Mouse (Mus musculus): ENCODE measurements at regions not wholly inside any gene's neighbourhood (a gene's known extent, or its start where the extent isn't known, plus 50 kb on each side); places are given as distances from the start of the nearest gene placed in this dataset.
A peak's percentile ranks its signal among the peaks of the same experiment; 100 is the strongest.

- 0 out of 2 replicates have a peak overlapping the region, but pooled peaks have one; percentile 16 for H3K4me2 ChIP-seq
- H3K36me3 ChIP-seq (replicated peaks), result no peaks in the 10 kb centered on the region
- H3K27me3 ChIP-seq (replicated peaks), result no peaks in the 10 kb centered on the region
- H3K9me3 ChIP-seq, result no peaks in the 10 kb centered on the region
- H3K9ac ChIP-seq, result no peak overlapping the region
- H3K27ac ChIP-seq, result no peak overlapping the region
- WGBS, result 20% methylated on average over 9 of the region's 9 CpGs
- no peak overlapping the region for H3K4me3 ChIP-seq
- ATAC-seq (replicated peaks), result peak; percentile 77
- H3K4me1 ChIP-seq, result peaks cover 7% of the 10 kb centered on the region; the same call in 1 of the 2 replicates
Measured at GRCm38 (mm10) chr1:151096079-151096478, 86.3 kb upstream of the Gm47985 start.

DNA sequence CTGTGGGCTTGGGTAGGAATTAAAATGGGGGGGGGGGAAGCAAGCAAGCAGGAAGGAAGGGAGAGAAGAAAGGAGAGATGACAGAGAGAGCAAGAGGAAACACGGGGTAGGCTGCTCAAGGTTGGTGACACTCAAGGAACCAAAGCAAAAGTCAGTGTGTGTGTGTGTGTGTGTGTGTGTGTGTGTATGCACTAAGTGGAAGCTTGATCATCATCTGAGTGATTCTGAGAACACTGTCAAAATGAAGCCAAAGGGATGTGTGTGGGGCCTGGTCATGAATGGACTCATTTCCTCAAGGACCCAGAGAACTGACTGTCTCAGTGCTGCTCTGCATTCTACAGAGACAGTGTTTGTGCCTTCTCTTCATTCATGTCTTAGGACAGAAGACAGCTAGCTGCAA is 84.8 kb upstream of the Gm47985 start:
- Histone ChIP-seq H3K36me3 (replicated peaks) (no peaks in the 10 kb centered on the region), H3K27ac (no peak overlapping the region), H3K27me3 (replicated peaks) (no peaks in the 10 kb centered on the region), H3K4me1 (peaks cover 7% of the 10 kb centered on the region; the same call in 1 of the 2 replicates), H3K4me3 (no peak overlapping the region), H3K4me2 (no peak overlapping the region), H3K9ac (no peak overlapping the region), H3K9me3 (no peaks in the 10 kb centered on the region)
- ATAC-seq (replicated peaks), result no peak
- 85% methylated on average over 1 of the region's 1 CpGs for WGBS

GRCm38 (mm10) chr1:151098763-151099162 is 83.6 kb upstream of the Gm47985 start:
- no peak overlapping the region for H3K4me3 ChIP-seq
- WGBS, result 93% methylated on average over 1 of the region's 1 CpGs
- H3K27ac ChIP-seq, result no peak overlapping the region
- no peaks in the 10 kb centered on the region for H3K27me3 ChIP-seq (replicated peaks)
- no peak overlapping the region for H3K4me2 ChIP-seq
- no peak for ATAC-seq (replicated peaks)
- H3K9me3 ChIP-seq, result no peaks in the 10 kb centered on the region
- H3K9ac ChIP-seq, result no peak overlapping the region
- peaks cover 7% of the 10 kb centered on the region; the same call in 1 of the 2 replicates for H3K4me1 ChIP-seq
- no peaks in the 10 kb centered on the region for H3K36me3 ChIP-seq (replicated peaks)

DNA sequence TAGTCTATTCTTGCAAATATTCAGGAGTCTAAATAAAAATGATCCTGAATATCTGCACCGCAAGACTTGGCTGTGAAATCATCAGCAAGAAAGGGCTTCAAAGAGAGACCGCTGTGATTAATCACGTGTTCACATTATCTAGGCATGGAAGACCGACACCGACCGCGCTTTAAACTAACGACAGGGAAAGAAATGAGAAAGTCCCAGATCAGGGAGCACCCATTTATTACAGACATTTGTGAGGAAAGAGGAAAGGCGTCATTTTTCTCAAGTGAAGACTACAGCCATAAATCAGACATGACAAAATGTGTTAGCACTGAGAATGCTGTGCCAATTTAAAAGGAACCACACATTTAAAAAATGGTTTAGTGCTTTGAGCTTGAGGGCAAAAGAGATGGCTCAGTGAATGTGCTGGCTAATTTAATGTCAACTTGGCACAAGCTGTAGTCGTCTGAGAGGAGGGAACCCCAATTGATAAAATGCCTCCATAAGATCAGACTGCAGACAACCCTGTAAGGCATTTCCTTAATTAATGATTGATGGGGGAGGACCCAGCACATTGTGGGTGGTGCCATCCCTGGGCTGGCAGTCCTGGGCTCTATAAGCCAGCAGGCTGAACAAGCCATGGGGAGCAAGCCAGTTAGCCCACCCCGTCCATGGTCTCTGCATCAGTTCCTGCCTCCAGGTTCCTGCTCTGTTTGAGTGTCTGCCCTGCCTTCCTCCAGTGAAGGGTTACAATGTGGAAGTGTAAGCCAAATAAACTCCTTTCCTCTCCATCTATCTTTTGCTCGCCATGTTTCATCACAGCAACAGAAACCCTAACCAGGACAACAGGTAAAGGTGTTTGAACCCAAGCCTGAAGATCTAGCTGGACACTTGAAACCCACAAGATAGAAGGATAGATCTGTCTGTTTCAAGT is 81.5 kb upstream of the Gm47985 start:
- Histone ChIP-seq H3K27ac (no peak overlapping the region), H3K4me1 (peaks cover 4% of the 10 kb centered on the region; the same call in 1 of the 2 replicates), H3K9ac (no peak overlapping the region), H3K9me3 (no peaks in the 10 kb centered on the region), H3K4me3 (no peak overlapping the region), H3K36me3 (replicated peaks) (no peaks in the 10 kb centered on the region), H3K4me2 (no peak overlapping the region), H3K27me3 (replicated peaks) (no peaks in the 10 kb centered on the region)
- WGBS, result 81% methylated on average over 12 of the region's 12 CpGs
- ATAC-seq (replicated peaks), result no peak

GRCm38 (mm10) chr1:151101516-151101915 is 80.8 kb upstream of the Gm47985 start:
- H3K9ac ChIP-seq, result no peak overlapping the region
- H3K4me2 ChIP-seq, result no peak overlapping the region
- 84% methylated on average over 1 of the region's 1 CpGs for WGBS
- H3K4me1 ChIP-seq, result no peaks in the 10 kb centered on the region
- no peaks in the 10 kb centered on the region for H3K36me3 ChIP-seq (replicated peaks)
- no peak for ATAC-seq (replicated peaks)
- no peak overlapping the region for H3K27ac ChIP-seq
- H3K4me3 ChIP-seq, result no peak overlapping the region
- no peaks in the 10 kb centered on the region for H3K9me3 ChIP-seq
- no peaks in the 10 kb centered on the region for H3K27me3 ChIP-seq (replicated peaks)

DNA sequence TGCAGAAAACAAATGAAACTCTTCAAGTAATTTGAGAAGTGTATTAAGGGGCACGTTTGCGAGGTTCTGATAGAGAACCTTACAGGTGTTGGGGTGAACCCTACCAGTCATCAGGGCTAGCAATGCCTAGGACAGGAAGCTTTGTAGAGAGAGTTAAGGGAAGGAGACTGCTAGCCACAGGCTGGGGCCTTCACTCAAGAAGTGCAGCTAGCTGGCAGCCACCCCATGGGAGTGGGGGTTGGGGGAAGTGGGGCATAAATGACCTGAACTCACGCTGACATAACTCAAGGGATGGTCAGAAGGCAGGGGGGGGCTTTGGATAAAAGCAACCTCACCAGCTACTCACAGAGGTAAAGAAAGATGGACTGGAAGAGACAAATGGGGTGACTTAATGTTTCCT is 80.3 kb upstream of the Gm47985 start:
- no peaks in the 10 kb centered on the region for H3K27me3 ChIP-seq (replicated peaks)
- H3K36me3 ChIP-seq (replicated peaks), result no peaks in the 10 kb centered on the region
- no peak overlapping the region for H3K9ac ChIP-seq
- no peaks in the 10 kb centered on the region for H3K9me3 ChIP-seq
- H3K27ac ChIP-seq, result no peak overlapping the region
- no peak overlapping the region for H3K4me2 ChIP-seq
- ATAC-seq (replicated peaks), result no peak
- H3K4me1 ChIP-seq, result no peaks in the 10 kb centered on the region
- WGBS, result 83% methylated on average over 3 of the region's 3 CpGs
- H3K4me3 ChIP-seq, result no peak overlapping the region

GRCm38 (mm10) chr1:151102646-151103391 is 79.5 kb upstream of the Gm47985 start:
- 90% methylated on average over 16 of the region's 16 CpGs for WGBS
- no peak for ATAC-seq (replicated peaks)
- Histone ChIP-seq H3K4me2 (no peak overlapping the region), H3K4me1 (no peaks in the 10 kb centered on the region), H3K9me3 (no peaks in the 10 kb centered on the region), H3K27ac (no peak overlapping the region), H3K36me3 (replicated peaks) (no peaks in the 10 kb centered on the region), H3K9ac (no peak overlapping the region), H3K27me3 (replicated peaks) (no peaks in the 10 kb centered on the region), H3K4me3 (no peak overlapping the region)

GRCm38 (mm10) chr1:151103522-151104037 is 78.8 kb upstream of the Gm47985 start:
- Histone ChIP-seq H3K9me3 (no peaks in the 10 kb centered on the region), H3K9ac (no peak overlapping the region), H3K4me3 (no peak overlapping the region), H3K27me3 (replicated peaks) (no peaks in the 10 kb centered on the region), H3K36me3 (replicated peaks) (no peaks in the 10 kb centered on the region), H3K4me2 (no peak overlapping the region), H3K4me1 (no peaks in the 10 kb centered on the region), H3K27ac (no peak overlapping the region)
- ATAC-seq (replicated peaks), result no peak
- WGBS, result 57% methylated on average over 6 of the region's 6 CpGs

GRCm38 (mm10) chr1:151104346-151104745 is 78.0 kb upstream of the Gm47985 start:
- Histone ChIP-seq H3K4me1 (no peaks in the 10 kb centered on the region), H3K4me2 (no peak overlapping the region), H3K27ac (no peak overlapping the region), H3K9me3 (no peaks in the 10 kb centered on the region), H3K4me3 (no peak overlapping the region), H3K27me3 (replicated peaks) (no peaks in the 10 kb centered on the region), H3K9ac (no peak overlapping the region), H3K36me3 (replicated peaks) (no peaks in the 10 kb centered on the region)
- 88% methylated on average over 5 of the region's 5 CpGs for WGBS
- ATAC-seq (replicated peaks), result no peak

- no peak for ATAC-seq (replicated peaks)
- Histone ChIP-seq H3K4me1 (no peaks in the 10 kb centered on the region), H3K36me3 (replicated peaks) (no peaks in the 10 kb centered on the region), H3K4me3 (no peak overlapping the region), H3K4me2 (no peak overlapping the region), H3K27me3 (replicated peaks) (no peaks in the 10 kb centered on the region), H3K27ac (no peak overlapping the region), H3K9ac (no peak overlapping the region), H3K9me3 (no peaks in the 10 kb centered on the region)
- WGBS, result 86% methylated on average over 2 of the region's 2 CpGs
Measured at GRCm38 (mm10) chr1:151104806-151105205, 77.5 kb upstream of the Gm47985 start.

DNA sequence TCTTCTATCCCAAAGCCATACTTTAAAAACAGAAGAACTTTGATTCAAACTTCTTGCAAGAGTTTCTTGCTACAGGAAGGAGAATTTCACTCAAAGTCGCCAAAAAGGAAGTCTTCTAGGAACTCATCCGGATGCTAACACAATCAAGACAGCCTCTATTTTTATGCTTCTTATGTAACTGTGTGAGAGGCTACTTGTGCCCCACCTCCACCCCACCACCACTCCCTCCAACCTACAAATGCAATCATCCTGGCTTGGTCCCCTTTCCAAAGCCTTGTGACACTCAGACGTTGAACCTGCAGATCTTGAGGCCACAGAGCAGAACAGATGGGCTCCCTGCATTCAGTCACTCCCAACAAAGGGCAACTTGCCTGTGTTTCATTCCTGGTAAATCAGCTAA is 77.1 kb upstream of the Gm47985 start:
- no peaks in the 10 kb centered on the region for H3K4me1 ChIP-seq
- no peaks in the 10 kb centered on the region for H3K27me3 ChIP-seq (replicated peaks)
- 64% methylated on average over 3 of the region's 3 CpGs for WGBS
- no peak for ATAC-seq (replicated peaks)
- no peak overlapping the region for H3K9ac ChIP-seq
- no peak overlapping the region for H3K27ac ChIP-seq
- H3K9me3 ChIP-seq, result no peaks in the 10 kb centered on the region
- no peak overlapping the region for H3K4me3 ChIP-seq
- H3K4me2 ChIP-seq, result no peak overlapping the region
- no peaks in the 10 kb centered on the region for H3K36me3 ChIP-seq (replicated peaks)

DNA sequence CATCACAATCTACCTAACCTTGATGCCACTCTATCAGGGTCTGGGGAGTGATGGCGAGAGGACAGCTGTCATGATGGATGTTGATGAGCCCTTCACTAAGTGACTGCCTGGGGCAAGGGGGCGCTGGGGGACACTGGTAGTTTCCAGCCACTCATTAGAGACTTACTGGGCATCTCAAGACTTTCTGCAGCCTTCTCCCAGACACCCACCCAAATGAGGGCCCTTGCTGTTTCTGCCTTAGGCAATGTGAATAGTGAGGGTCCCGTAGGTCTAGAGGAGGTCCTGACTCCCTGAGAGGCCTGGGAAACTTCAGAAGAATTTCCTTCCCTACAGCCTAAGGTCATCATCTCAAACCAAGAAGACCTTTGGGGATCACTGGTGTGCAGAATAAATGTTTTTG is 74.9 kb upstream of the Gm47985 start:
- Histone ChIP-seq H3K4me1 (no peaks in the 10 kb centered on the region), H3K9me3 (no peaks in the 10 kb centered on the region), H3K27me3 (replicated peaks) (no peaks in the 10 kb centered on the region), H3K36me3 (replicated peaks) (no peaks in the 10 kb centered on the region), H3K4me2 (no peak overlapping the region), H3K4me3 (no peak overlapping the region), H3K27ac (no peak overlapping the region), H3K9ac (no peak overlapping the region)
- WGBS, result 76% methylated on average over 3 of the region's 3 CpGs
- ATAC-seq (replicated peaks), result no peak

Data from midbrain, embryonic 15.5 days (tissue).